Mouse (Mus musculus): ENCODE results near the gene Ahsg. TPM values are rescaled to one million over a fixed set of nuclear protein-coding genes. Genes with fewer than 3 reads are reported as not detected.

Ahsg gene
- polyA plus RNA-seq, 1 experiment from 2014 or later = 4.6 TPM

GRCm38 (mm10) chr16:22909290-22909689 is 18.2 kb downstream of the Ahsg start:
- Histone ChIP-seq H3K36me3 (ENCODE audit: control insufficient read depth, insufficient read depth, low read length) (no peaks in the 10 kb centered on the region), H3K27me3 (ENCODE audit: control insufficient read depth, insufficient read depth, low read length) (no peaks in the 10 kb centered on the region), H3K9me3 (ENCODE audit: control insufficient read depth, low read length) (no peaks in the 10 kb centered on the region), H3K4me1 (ENCODE audit: control insufficient read depth in 2 of 2, insufficient read depth in 2 of 2, low read length in 2 of 2) (peaks cover 0 to 2% of the 10 kb centered on the region in 2 experiments; a peak in 1 of 4 replicates), H3K27ac (replicated peaks in 1 of 2; ENCODE audit: control insufficient read depth in 1 of 2, insufficient read depth in 1 of 2, low read depth in 2 of 2, low read length in 2 of 2) (no peak overlapping the region), H3K4me2 (ENCODE audit: low read length) (no peak overlapping the region), H3K4me3 (ENCODE audit: control insufficient read depth in 1 of 2, insufficient read depth in 1 of 2, low read depth in 1 of 2, low read length in 2 of 2) (no peak overlapping the region), H3K9ac (ENCODE audit: low read length) (no peak overlapping the region)
- 84% methylated on average over 6 of the region's 6 CpGs for WGBS
- ATAC-seq (ENCODE audit: insufficient number of reproducible peaks, insufficient read depth, low FRiP score, low read depth) = no peak

GRCm38 (mm10) chr16:22911986-22912385 is 20.9 kb downstream of the Ahsg start:
- H3K27me3 ChIP-seq (ENCODE audit: control insufficient read depth, insufficient read depth, low read length) = no peaks in the 10 kb centered on the region
- no peaks in the 10 kb centered on the region for H3K9me3 ChIP-seq (ENCODE audit: control insufficient read depth, low read length)
- no peak overlapping the region for H3K4me2 ChIP-seq (ENCODE audit: low read length)
- no peak overlapping the region for H3K9ac ChIP-seq (ENCODE audit: low read length)
- ATAC-seq (ENCODE audit: insufficient number of reproducible peaks, insufficient read depth, low FRiP score, low read depth) = no peak
- no peaks in the 10 kb centered on the region for H3K36me3 ChIP-seq (ENCODE audit: control insufficient read depth, insufficient read depth, low read length)
- 75% methylated on average over 3 of the region's 3 CpGs for WGBS
- H3K4me3 ChIP-seq (ENCODE audit: control insufficient read depth in 1 of 2, insufficient read depth in 1 of 2, low read depth in 1 of 2, low read length in 2 of 2) = no peak overlapping the region
- no peak overlapping the region for H3K27ac ChIP-seq (replicated peaks in 1 of 2; ENCODE audit: control insufficient read depth in 1 of 2, insufficient read depth in 1 of 2, low read depth in 2 of 2, low read length in 2 of 2)
- peaks cover 0 to 2% of the 10 kb centered on the region in 2 experiments; a peak in 1 of 4 replicates for H3K4me1 ChIP-seq (ENCODE audit: control insufficient read depth in 2 of 2, insufficient read depth in 2 of 2, low read length in 2 of 2)

GRCm38 (mm10) chr16:22912886-22913285 is 21.8 kb downstream of the Ahsg start:
- Histone ChIP-seq H3K9me3 (ENCODE audit: control insufficient read depth, low read length) (no peaks in the 10 kb centered on the region), H3K4me2 (ENCODE audit: low read length) (no peak overlapping the region), H3K36me3 (ENCODE audit: control insufficient read depth, insufficient read depth, low read length) (no peaks in the 10 kb centered on the region), H3K27me3 (ENCODE audit: control insufficient read depth, insufficient read depth, low read length) (no peaks in the 10 kb centered on the region), H3K4me1 (ENCODE audit: control insufficient read depth in 2 of 2, insufficient read depth in 2 of 2, low read length in 2 of 2) (peaks cover 0 to 2% of the 10 kb centered on the region in 2 experiments; a peak in 1 of 4 replicates), H3K27ac (replicated peaks in 1 of 2; ENCODE audit: control insufficient read depth in 1 of 2, insufficient read depth in 1 of 2, low read depth in 2 of 2, low read length in 2 of 2) (no peak overlapping the region), H3K4me3 (ENCODE audit: control insufficient read depth in 1 of 2, insufficient read depth in 1 of 2, low read depth in 1 of 2, low read length in 2 of 2) (no peak overlapping the region), H3K9ac (ENCODE audit: low read length) (no peak overlapping the region)
- no peak for ATAC-seq (ENCODE audit: insufficient number of reproducible peaks, insufficient read depth, low FRiP score, low read depth)
- 57% methylated on average over 6 of the region's 6 CpGs for whole genome bisulfite sequencing

- Histone ChIP-seq H3K36me3 (ENCODE audit: control insufficient read depth, insufficient read depth, low read length) (no peaks in the 10 kb centered on the region), H3K9me3 (ENCODE audit: control insufficient read depth, low read length) (no peaks in the 10 kb centered on the region), H3K4me1 (ENCODE audit: control insufficient read depth in 2 of 2, insufficient read depth in 2 of 2, low read length in 2 of 2) (peaks cover 0 to 2% of the 10 kb centered on the region in 2 experiments; a peak in 1 of 4 replicates), H3K9ac (ENCODE audit: low read length) (no peak overlapping the region), H3K27me3 (ENCODE audit: control insufficient read depth, insufficient read depth, low read length) (no peaks in the 10 kb centered on the region), H3K4me2 (ENCODE audit: low read length) (no peak overlapping the region), H3K4me3 (ENCODE audit: control insufficient read depth in 1 of 2, insufficient read depth in 1 of 2, low read depth in 1 of 2, low read length in 2 of 2) (no peak overlapping the region), H3K27ac (replicated peaks in 1 of 2; ENCODE audit: control insufficient read depth in 1 of 2, insufficient read depth in 1 of 2, low read depth in 2 of 2, low read length in 2 of 2) (no peak overlapping the region)
- ATAC-seq (ENCODE audit: insufficient number of reproducible peaks, insufficient read depth, low FRiP score, low read depth) = no peak
Observed at GRCm38 (mm10) chr16:22914276-22914675, 23.2 kb downstream of the Ahsg start.

- no peak within 1 kb of the TSS for H3K4me3 ChIP-seq (ENCODE audit: control insufficient read depth in 1 of 2, insufficient read depth in 1 of 2, low read depth in 1 of 2, low read length in 2 of 2)
- H3K9me3 ChIP-seq (ENCODE audit: control insufficient read depth, low read length) = no peaks in the 10 kb centered on the region
- H3K27ac ChIP-seq (replicated peaks in 1 of 2; ENCODE audit: control insufficient read depth in 1 of 2, insufficient read depth in 1 of 2, low read depth in 2 of 2, low read length in 2 of 2) = no peak within 1 kb of the TSS
- no peaks in the 10 kb centered on the region for H3K36me3 ChIP-seq (ENCODE audit: control insufficient read depth, insufficient read depth, low read length)
- H3K9ac ChIP-seq (ENCODE audit: low read length) = no peak within 1 kb of the TSS
- 84% methylated on average over 5 of the region's 5 CpGs for WGBS
- no peaks in the 10 kb centered on the region for H3K27me3 ChIP-seq (ENCODE audit: control insufficient read depth, insufficient read depth, low read length)
- H3K4me2 ChIP-seq (ENCODE audit: low read length) = no peak within 1 kb of the TSS
- H3K4me1 ChIP-seq (ENCODE audit: control insufficient read depth in 2 of 2, insufficient read depth in 2 of 2, low read length in 2 of 2) = no peaks in the 10 kb centered on the region
- no peak for ATAC-seq (ENCODE audit: insufficient number of reproducible peaks, insufficient read depth, low FRiP score, low read depth)
Observed at GRCm38 (mm10) chr16:22918034-22918433, 27.0 kb downstream of the Ahsg start, which contains the start of gene Fetub. Gene Fetub, plus strand, starts transcription at chr16:22918334.

GRCm38 (mm10) chr16:22918664-22919312 is 27.7 kb downstream of the Ahsg start:
- Histone ChIP-seq H3K27ac (replicated peaks in 1 of 2; ENCODE audit: control insufficient read depth in 1 of 2, insufficient read depth in 1 of 2, low read depth in 2 of 2, low read length in 2 of 2) (no peak overlapping the region), H3K4me2 (ENCODE audit: low read length) (no peak overlapping the region), H3K9me3 (ENCODE audit: control insufficient read depth, low read length) (no peaks in the 10 kb centered on the region), H3K9ac (ENCODE audit: low read length) (no peak overlapping the region), H3K4me1 (ENCODE audit: control insufficient read depth in 2 of 2, insufficient read depth in 2 of 2, low read length in 2 of 2) (no peaks in the 10 kb centered on the region), H3K27me3 (ENCODE audit: control insufficient read depth, insufficient read depth, low read length) (no peaks in the 10 kb centered on the region), H3K4me3 (ENCODE audit: control insufficient read depth in 1 of 2, insufficient read depth in 1 of 2, low read depth in 1 of 2, low read length in 2 of 2) (no peak overlapping the region), H3K36me3 (ENCODE audit: control insufficient read depth, insufficient read depth, low read length) (no peaks in the 10 kb centered on the region)
- WGBS = 82% methylated on average over 15 of the region's 15 CpGs
- no peak for ATAC-seq (ENCODE audit: insufficient number of reproducible peaks, insufficient read depth, low FRiP score, low read depth)

- no peak overlapping the region for H3K4me2 ChIP-seq (ENCODE audit: low read length)
- no peak overlapping the region for H3K27ac ChIP-seq (replicated peaks in 1 of 2; ENCODE audit: control insufficient read depth in 1 of 2, insufficient read depth in 1 of 2, low read depth in 2 of 2, low read length in 2 of 2)
- no peaks in the 10 kb centered on the region for H3K4me1 ChIP-seq (ENCODE audit: control insufficient read depth in 2 of 2, insufficient read depth in 2 of 2, low read length in 2 of 2)
- no peak overlapping the region for H3K4me3 ChIP-seq (ENCODE audit: control insufficient read depth in 1 of 2, insufficient read depth in 1 of 2, low read depth in 1 of 2, low read length in 2 of 2)
- H3K27me3 ChIP-seq (ENCODE audit: control insufficient read depth, insufficient read depth, low read length) = no peaks in the 10 kb centered on the region
- H3K36me3 ChIP-seq (ENCODE audit: control insufficient read depth, insufficient read depth, low read length) = no peaks in the 10 kb centered on the region
- no peaks in the 10 kb centered on the region for H3K9me3 ChIP-seq (ENCODE audit: control insufficient read depth, low read length)
- ATAC-seq (ENCODE audit: insufficient number of reproducible peaks, insufficient read depth, low FRiP score, low read depth) = no peak
- H3K9ac ChIP-seq (ENCODE audit: low read length) = no peak overlapping the region
- 44% methylated on average over 18 of the region's 18 CpGs for WGBS
Observed at GRCm38 (mm10) chr16:22919971-22920854, 29.1 kb downstream of the Ahsg start.
